Mouse (Mus musculus) heart, postnatal 0 days (tissue): ENCODE results near the gene Caprin2. TPM values are rescaled to one million over a fixed set of nuclear protein-coding genes. Genes with fewer than 3 reads are reported as not detected.

Experiments
- ATAC-seq: fragments of 200-750 bp; cut with Nextera tagmentation; 2 replicates; pipeline ENCODE4 v1.8.0; 2017; ENCODE audit warnings: low read depth, moderate number of reproducible peaks, moderate library complexity; ENCODE audit not compliant: insufficient read depth
- DNase-seq: peaks from one replicate; pipeline ENCODE4 v3.0.0-alpha.2; 2016; ENCODE audit warnings: low spot score
- H3K27ac ChIP-seq: fragments of 300-500 bp; sonication (generic); 2 replicates; pipeline ENCODE4 v1.5.1; 2014; ENCODE audit warnings: low read depth, mild to moderate bottlenecking
- H3K27me3 ChIP-seq: fragments of 300-500 bp; sonication (generic); 2 replicates; pipeline ENCODE4 v1.6.1; 2014; ENCODE audit warnings: low read length, mixed read lengths; ENCODE audit not compliant: control insufficient read depth, insufficient read depth
- H3K36me3 ChIP-seq: fragments of 300-500 bp; sonication (generic); replicated peaks from 2 replicates; pipeline ENCODE4 v1.6.1; 2014; ENCODE audit warnings: low read length, mixed read lengths; ENCODE audit not compliant: control insufficient read depth, insufficient read depth
- H3K4me1 ChIP-seq: fragments of 300-500 bp; sonication (generic); 2 replicates; pipeline ENCODE4 v1.6.1; 2014; ENCODE audit warnings: antibody characterized with exemption; ENCODE audit not compliant: control insufficient read depth, insufficient read depth
- H3K4me2 ChIP-seq: fragments of 300-500 bp; sonication (generic); 2 replicates; pipeline ENCODE4 v1.6.1; 2014; ENCODE audit warnings: low read depth, mild to moderate bottlenecking, low read length, moderate library complexity
- H3K4me3 ChIP-seq: fragments of 300-500 bp; sonication (generic); 2 replicates; pipeline ENCODE4 v1.5.1; 2014; ENCODE audit warnings: low read depth, low read length
- H3K9ac ChIP-seq: fragments of 300-500 bp; sonication (generic); replicated peaks from 2 replicates; pipeline ENCODE4 v1.6.1; 2014; ENCODE audit warnings: low read depth, low read length, mixed read lengths
- H3K9me3 ChIP-seq: fragments of 300-500 bp; sonication (generic); replicated peaks from 2 replicates; pipeline ENCODE4 v1.6.1; 2016; ENCODE audit warnings: low read length; ENCODE audit not compliant: control insufficient read depth
- CTCF ChIP-seq: IDR thresholded peaks from 2 replicates; pipeline ENCODE4 v1.5.1; 2016; ENCODE audit warnings: antibody characterized with exemption, control low read depth, low read depth
- EP300 ChIP-seq: IDR thresholded peaks from 2 replicates; pipeline ENCODE4 v1.6.1; 2016; ENCODE audit warnings: antibody characterized with exemption, low read depth
- whole genome bisulfite sequencing: fragments of 180-500 bp; shearing (Covaris S2); extraction: QIAGEN DNeasy Blood & Tissue Kit; methylation state at CpG from one replicate; pipeline ENCODE4 v1.1.7; 2014; 5-methylcytosine and 5-hydroxymethylcytosine counted together
- polyA plus RNA-seq: library from polyadenylated mRNA; unstranded; fragments of >200 nt; fragmentation: Nextera tagmentation; extraction: Ambion mirVana; gene quantifications from 2 replicates; pipeline ENCODE4 v1.2.1, GENCODE M21; 2015
- total RNA-seq: library from RNA; depleted of rRNA; stranded (reverse); fragments of >200 nt; gene quantifications from 2 replicates; pipeline ENCODE4 v1.2.3, GENCODE M21; 2014; ENCODE audit warnings: low replicate concordance; rRNA removed

The Caprin2 gene
- total RNA-seq (5.8 and 7.6 TPM in 2 replicates), polyA plus RNA-seq (5.7 and 6.2 TPM in 2 replicates)

GRCm38 (mm10) chr6:148895773-148896506 lies at the start of gene Caprin2:
Gene Caprin2, minus strand, starts transcription at chr6:148896237.
- Histone ChIP-seq H3K4me3 (peak within 1 kb of the TSS; percentile 74), H3K4me2 (peak within 1 kb of the TSS; percentile 96), H3K9ac (peak within 1 kb of the TSS; percentile 78), H3K4me1 (peaks cover 4% of the 10 kb centered on the region; the same call in 1 of the 2 replicates), H3K36me3 (no peaks in the 10 kb centered on the region), H3K9me3 (no peaks in the 10 kb centered on the region), H3K27me3 (no peaks in the 10 kb centered on the region), H3K27ac (peak within 1 kb of the TSS; percentile 80)
- TF ChIP-seq CTCF = no peak
- no peak for TF ChIP-seq EP300
- WGBS = 2% methylated on average over 61 of the region's 65 CpGs
- DNase-seq (peak; percentile 85), ATAC-seq (peak; percentile 97)

DNA sequence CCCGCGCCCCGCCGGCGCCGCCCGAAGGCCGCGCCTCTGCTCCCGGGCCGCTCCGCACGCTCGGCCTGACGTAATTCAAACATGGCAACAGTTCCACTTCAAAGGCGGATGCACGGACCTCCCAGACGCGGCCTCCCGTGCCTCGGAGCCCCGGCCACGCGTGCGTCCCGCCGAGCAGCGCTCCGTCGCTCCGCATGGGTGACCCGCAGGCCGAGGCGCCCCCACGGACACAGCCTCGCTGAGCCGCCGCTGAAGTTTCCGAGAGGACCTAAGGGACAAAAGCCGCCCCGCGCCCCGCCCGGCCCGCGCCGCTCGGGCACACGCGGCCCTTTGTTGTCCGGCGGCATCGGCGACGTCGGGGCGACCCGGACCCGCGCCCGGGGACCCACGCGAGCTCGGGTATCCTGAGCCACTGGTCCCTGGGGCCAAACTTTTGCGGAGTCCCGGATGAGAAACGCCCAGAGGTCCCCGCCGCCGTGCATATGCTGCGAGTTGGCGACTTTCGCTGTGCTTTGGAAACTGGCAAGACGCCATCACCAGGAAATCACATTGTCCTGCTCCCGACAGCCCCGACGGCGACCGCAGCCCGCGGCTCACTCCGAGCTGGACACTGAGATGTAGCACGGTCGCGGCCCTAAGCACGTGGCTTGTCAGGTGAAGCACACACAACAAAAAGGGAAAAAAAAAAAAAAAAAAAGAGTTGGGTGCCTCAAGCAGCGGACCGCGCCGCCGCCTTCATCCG lies 48.9 kb upstream of the Caprin2 start:
- Histone ChIP-seq H3K4me3 (peak overlapping the region; percentile 90), H3K4me2 (peak overlapping the region; percentile 99), H3K36me3 (no peaks in the 10 kb centered on the region), H3K27ac (peak overlapping the region; percentile 90), H3K9me3 (no peaks in the 10 kb centered on the region), H3K27me3 (no peaks in the 10 kb centered on the region), H3K4me1 (peaks cover 6% of the 10 kb centered on the region; the same call in 1 of the 2 replicates), H3K9ac (peak overlapping the region; percentile 92)
- DNase-seq (peak; percentile 58), ATAC-seq (peak; percentile 73)
- no peak for TF ChIP-seq EP300
- no peak for TF ChIP-seq CTCF
- WGBS = under 1% methylated on average over 92 of the region's 92 CpGs

DNA sequence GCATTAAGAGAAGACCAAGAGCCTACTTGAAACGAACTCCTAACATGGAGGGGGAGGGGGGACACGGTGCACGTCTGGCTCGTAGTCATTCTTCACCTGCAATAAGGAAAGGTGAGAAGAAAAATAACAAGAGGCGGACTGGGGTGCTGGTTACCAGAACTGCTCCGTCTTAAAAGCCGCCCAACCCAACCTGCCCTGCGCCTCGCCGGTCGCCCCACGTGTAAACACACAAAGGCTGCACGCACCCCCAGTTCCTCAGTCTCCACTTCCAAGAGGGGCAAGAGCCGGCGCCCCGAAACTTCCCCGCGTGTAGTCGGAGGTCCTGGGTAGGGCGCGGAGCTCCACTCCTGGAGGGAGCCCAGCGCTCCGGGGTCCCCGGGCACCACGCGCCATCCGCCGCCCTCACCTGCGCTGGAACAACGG lies 48.3 kb upstream of the Caprin2 start:
- Histone ChIP-seq H3K9ac (peak overlapping the region; percentile 92), H3K27ac (peak overlapping the region; percentile 90), H3K4me3 (peak overlapping the region; percentile 90), H3K27me3 (no peaks in the 10 kb centered on the region), H3K9me3 (no peaks in the 10 kb centered on the region), H3K4me1 (peaks cover 6% of the 10 kb centered on the region; the same call in 1 of the 2 replicates), H3K36me3 (no peaks in the 10 kb centered on the region), H3K4me2 (peak overlapping the region; percentile 99)
- ATAC-seq (no peak), DNase-seq (no peak)
- TF ChIP-seq EP300 (no peak), CTCF (no peak)
- under 1% methylated on average over 30 of the region's 30 CpGs for WGBS

GRCm38 (mm10) chr6:148943695-148944094 lies 47.7 kb upstream of the Caprin2 start:
- Histone ChIP-seq H3K4me3 (peak overlapping the region; percentile 90), H3K9ac (peak overlapping the region; percentile 92; the same call in 1 of the 2 replicates)
- WGBS = 39% methylated on average over 3 of the region's 3 CpGs

DNA sequence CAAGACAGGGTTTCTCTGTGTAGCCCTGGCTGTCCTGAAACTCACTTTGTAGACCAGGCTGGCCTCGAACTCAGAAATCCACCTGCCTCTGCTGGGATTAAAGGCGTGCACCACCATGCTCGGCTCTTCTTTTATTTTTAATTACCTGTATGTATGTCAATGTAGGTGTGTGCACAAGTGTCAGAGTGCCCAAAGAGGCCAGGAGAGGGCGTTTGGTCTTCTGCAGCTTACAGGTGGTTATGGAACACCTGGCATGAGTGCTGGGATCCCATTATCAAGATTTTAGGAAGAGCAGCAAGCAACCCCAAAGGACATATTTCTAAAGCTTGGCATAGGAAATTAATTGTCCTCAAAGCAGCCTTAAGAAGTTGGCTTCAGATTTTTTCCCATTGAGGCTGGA lies 46.4 kb upstream of the Caprin2 start:
- H3K4me1 ChIP-seq = peaks cover 6% of the 10 kb centered on the region; the same call in 1 of the 2 replicates
- no peak overlapping the region for H3K27ac ChIP-seq
- 90% methylated on average over 4 of the region's 4 CpGs for WGBS
- no peak overlapping the region for H3K4me3 ChIP-seq
- H3K9ac ChIP-seq = no peak overlapping the region
- H3K9me3 ChIP-seq = no peaks in the 10 kb centered on the region
- H3K36me3 ChIP-seq = no peaks in the 10 kb centered on the region
- no peaks in the 10 kb centered on the region for H3K27me3 ChIP-seq
- no peak for TF ChIP-seq EP300
- no peak for TF ChIP-seq CTCF
- no peak overlapping the region for H3K4me2 ChIP-seq
- DNase-seq = no peak
- no peak for ATAC-seq

More at GRCm38 (mm10) chr6:148943695-148944094, 47.7 kb upstream of the Caprin2 start:
- Histone ChIP-seq H3K9me3 (no peaks in the 10 kb centered on the region), H3K27me3 (no peaks in the 10 kb centered on the region), H3K4me2 (peak overlapping the region; percentile 99; the same call in 1 of the 2 replicates), H3K36me3 (no peaks in the 10 kb centered on the region), H3K4me1 (peaks cover 6% of the 10 kb centered on the region; the same call in 1 of the 2 replicates), H3K27ac (no peak overlapping the region)
- DNase-seq = no peak
- TF ChIP-seq CTCF (no peak), EP300 (no peak)
- ATAC-seq = no peak
